Mouse (Mus musculus): Measurements from ENCODE around the gene Sec61b. TPM values are rescaled to one million over a fixed set of nuclear protein-coding genes. Genes with fewer than 3 reads are reported as not detected.

Sec61b gene
- 366 and 417 TPM in 2 replicates for polyA plus RNA-seq (2012; rRNA removed)

GRCm38 (mm10) chr4:47473968-47474729 is at the start of gene Sec61b, which contains the start of gene Alg2:
TSS of gene Sec61b (plus strand) at chr4:47474658.
TSS of gene Alg2 (minus strand) at chr4:47474333.

Other genes starting within 250 kb of the Sec61b start
- gene Tgfbr1, start 121.4 kb upstream of the Sec61b start, polyA plus RNA-seq (2012; rRNA removed) = 9.3 and 11.2 TPM in 2 replicates
- gene Alg2, start 325 bp upstream of the Sec61b start, polyA plus RNA-seq (2012; rRNA removed) = 39.7 and 44.5 TPM in 2 replicates

All from ovary, adult 2 months (tissue).